Mouse (Mus musculus): ENCODE measurements around the gene Sez6l.
A peak's percentile ranks its signal among the peaks of the same experiment; 100 is the strongest.

Gene Sez6l

GRCm38 (mm10) chr5:112576993-112577670, at the start of gene Sez6l:
Sez6l (minus strand) TSS chr5:112577185.
- DNase-seq = peak; percentile 61 to 70

- DNase-seq = no peak
Measured at GRCm38 (mm10) chr5:112625555-112626160, 48.7 kb upstream of the Sez6l start.

DNA sequence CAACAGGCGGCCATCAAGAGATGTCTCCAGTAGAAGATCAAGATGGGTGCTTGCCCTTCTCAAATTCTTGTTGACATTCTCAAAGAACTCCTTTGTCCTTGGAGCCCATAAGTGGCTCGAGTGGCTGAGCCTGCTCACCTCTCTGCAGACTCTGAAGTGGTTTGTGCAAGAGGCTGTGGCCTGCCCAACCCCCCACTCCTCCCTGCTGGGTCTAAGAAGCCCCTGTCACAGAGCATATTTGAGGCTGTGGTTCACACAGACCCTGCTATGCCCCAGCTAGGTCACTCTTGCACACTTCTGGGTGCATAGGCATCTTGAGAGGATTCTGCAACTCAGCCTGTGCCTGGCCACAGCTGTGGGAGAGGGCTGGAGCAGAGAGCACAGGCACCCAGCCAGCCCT, 46.0 kb upstream of the Sez6l start:
- no peak for DNase-seq

DNA sequence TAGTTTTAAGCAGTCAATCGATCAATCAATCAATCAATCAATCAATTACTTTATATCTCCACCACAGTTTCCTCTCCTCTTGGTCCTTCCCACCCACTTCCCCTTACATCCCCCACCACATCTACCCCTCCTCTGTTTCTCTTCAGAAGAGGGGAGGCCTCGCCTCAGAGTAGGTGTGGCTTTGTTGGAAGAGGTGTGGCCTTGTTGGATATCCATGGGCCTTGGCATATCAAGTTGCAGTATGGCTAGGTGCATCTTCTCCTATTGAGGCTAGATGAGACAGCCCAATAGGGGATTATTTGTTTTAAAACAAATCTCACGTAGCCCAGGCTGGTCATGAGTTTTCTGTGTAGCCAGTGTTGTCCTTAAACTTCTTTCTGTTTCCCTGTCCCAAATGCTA, 43.3 kb upstream of the Sez6l start:
- DNase-seq = no peak

- no peak for DNase-seq
Measured at GRCm38 (mm10) chr5:112619344-112619743, 42.4 kb upstream of the Sez6l start.

- no peak for DNase-seq
Measured at GRCm38 (mm10) chr5:112617602-112618247, 40.7 kb upstream of the Sez6l start.

- no peak for DNase-seq
Measured at GRCm38 (mm10) chr5:112615946-112616617, 39.1 kb upstream of the Sez6l start.

- peak; percentile 44 to 58 for DNase-seq
Measured at GRCm38 (mm10) chr5:112607867-112608516, 31.0 kb upstream of the Sez6l start.

GRCm38 (mm10) chr5:112607119-112607518, 30.1 kb upstream of the Sez6l start:
- DNase-seq = no peak

DNA sequence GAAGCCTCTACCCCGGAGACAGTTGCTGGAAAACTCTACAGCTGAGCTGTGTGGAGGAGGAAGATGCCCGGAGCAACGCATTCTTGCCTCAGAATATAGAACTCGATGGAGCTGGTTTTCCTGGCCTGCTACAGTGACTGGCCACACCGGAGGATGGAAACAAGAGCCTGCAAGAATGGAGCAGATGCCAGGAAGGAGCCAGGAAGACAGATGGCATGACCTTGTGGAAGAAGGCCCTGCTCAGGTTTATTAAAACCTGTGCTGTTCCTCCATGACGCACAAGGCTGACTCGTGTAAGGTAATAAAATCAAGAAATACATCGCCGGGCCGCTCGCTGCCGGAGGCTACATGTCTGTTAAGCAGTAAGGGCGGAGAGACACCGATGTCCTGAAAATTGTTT, 28.4 kb upstream of the Sez6l start:
- DNase-seq = no peak

- no peak for DNase-seq
Measured at GRCm38 (mm10) chr5:112604251-112604650, 27.3 kb upstream of the Sez6l start.

GRCm38 (mm10) chr5:112603594-112603993, 26.6 kb upstream of the Sez6l start:
- no peak for DNase-seq

GRCm38 (mm10) chr5:112600309-112600939, 23.4 kb upstream of the Sez6l start:
- no peak for DNase-seq

GRCm38 (mm10) chr5:112599538-112600308, 22.7 kb upstream of the Sez6l start:
- no peak for DNase-seq

- DNase-seq = peak; percentile 30 to 57
Measured at GRCm38 (mm10) chr5:112597876-112598275, 20.9 kb upstream of the Sez6l start.

DNA sequence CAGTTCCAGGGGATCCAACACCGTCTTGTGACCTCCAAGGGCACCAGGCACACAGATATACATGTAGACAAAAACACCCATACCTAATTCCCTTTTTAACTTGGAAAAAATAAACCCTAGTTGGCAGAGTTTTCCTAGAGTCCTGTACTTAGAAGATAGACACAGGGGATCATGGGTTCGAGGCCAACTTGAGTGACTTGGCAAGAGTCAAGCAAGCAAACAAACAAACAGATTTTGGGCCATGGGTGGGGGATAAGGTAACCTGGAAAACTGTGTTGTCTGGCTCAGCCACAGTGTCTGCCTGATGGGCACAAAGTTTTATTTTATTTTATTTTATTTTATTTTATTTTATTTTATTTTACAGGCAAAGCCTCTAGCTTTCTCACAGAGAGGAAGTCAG, 20.3 kb upstream of the Sez6l start:
- no peak for DNase-seq

DNA sequence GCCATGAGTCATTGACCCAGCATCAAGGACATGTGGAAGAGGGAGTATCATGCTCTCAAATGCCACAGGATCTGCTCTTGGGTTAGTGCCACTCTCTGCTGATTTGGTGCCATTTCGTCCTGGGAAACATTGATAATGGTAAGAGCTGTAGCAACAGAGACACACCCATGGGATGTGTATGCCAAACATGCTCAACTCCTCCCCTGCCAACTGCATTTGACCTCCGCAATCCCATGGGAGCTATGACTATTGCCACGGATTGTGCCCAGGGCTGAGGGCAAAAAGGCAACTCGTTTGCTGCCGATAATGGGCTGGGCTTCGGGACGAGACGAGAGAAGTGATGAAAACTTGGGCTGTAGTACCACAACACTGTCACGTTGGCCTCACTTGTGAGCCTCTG, 19.7 kb upstream of the Sez6l start:
- DNase-seq = no peak

GRCm38 (mm10) chr5:112595701-112596632, 19.0 kb upstream of the Sez6l start:
- DNase-seq = no peak

GRCm38 (mm10) chr5:112591706-112592105, 14.7 kb upstream of the Sez6l start:
- no peak for DNase-seq

- no peak for DNase-seq
Measured at GRCm38 (mm10) chr5:112586071-112586470, 9.1 kb upstream of the Sez6l start.
